Mouse (Mus musculus): Measurements from ENCODE around the gene Lats2. TPM values are rescaled to one million over a fixed set of nuclear protein-coding genes. Genes with fewer than 3 reads are reported as not detected.

The Lats2 gene
- polyA plus RNA-seq (2012; rRNA removed): 3.0 and 3.6 TPM in 2 replicates

GRCm38 (mm10) chr14:57758237-57758636, at the start of gene Lats2:
Lats2 (minus strand) TSS chr14:57758388.

GRCm38 (mm10) chr14:57797991-57798931, 40.1 kb upstream of the Lats2 start, which contains the start of gene Sap18:
Sap18 (plus strand) TSS chr14:57798180.

GRCm38 (mm10) chr14:57746001-57746771, 12.0 kb downstream of the Lats2 start, which contains the start of gene Gm49361:
Gm49361 (minus strand) TSS chr14:57746103.

GRCm38 (mm10) chr14:57664822-57665627, 93.2 kb downstream of the Lats2 start, which contains the start of gene Xpo4:
Xpo4 (minus strand) TSS chr14:57665430.

Other genes with a start within 250 kb of the Lats2 start
- 0.32 and 0.44 TPM in 2 replicates for gene Il17d, start 233.6 kb downstream of the Lats2 start, polyA plus RNA-seq (2012; rRNA removed)
- gene Eef1akmt1, start 186.8 kb downstream of the Lats2 start, polyA plus RNA-seq (2012; rRNA removed): 14.9 and 16.8 TPM in 2 replicates
- gene Xpo4, start 93.0 kb downstream of the Lats2 start, polyA plus RNA-seq (2012; rRNA removed): 6.6 and 8.0 TPM in 2 replicates
- gene Gm49361, start 12.3 kb downstream of the Lats2 start, polyA plus RNA-seq (2012; rRNA removed): not detected in 2 replicates
- 15.9 and 16.2 TPM in 2 replicates for gene Sap18, start 39.8 kb upstream of the Lats2 start, polyA plus RNA-seq (2012; rRNA removed)
- gene Ska3, start 67.8 kb upstream of the Lats2 start, polyA plus RNA-seq (2012; rRNA removed): 7.8 and 10.4 TPM in 2 replicates
- 40.7 and 44.8 TPM in 2 replicates for gene Mrpl57, start 67.8 kb upstream of the Lats2 start, polyA plus RNA-seq (2012; rRNA removed)
- gene Zdhhc20, start 131.9 kb upstream of the Lats2 start, polyA plus RNA-seq (2012; rRNA removed): 3.0 and 3.9 TPM in 2 replicates
- gene Micu2, start 240.9 kb upstream of the Lats2 start, polyA plus RNA-seq (2012; rRNA removed): 14.7 and 16.4 TPM in 2 replicates

Data from liver, embryonic 14 days (tissue).